Mouse (Mus musculus) regulatory T cell (primary cell): Measurements from ENCODE around the gene Zfp182.

Source experiments
- in situ Hi-C: fragments of 300-600 bp; cut with MboI, MseI; formaldehyde crosslinking; loops from one replicate; pipeline ENCODE4 v1.15.1; 2025; ENCODE audit warnings: high pct_unique_total_duplicates

Gene Zfp182

GRCm38 (mm10) chrX:21061866-21062543 lies at the start of gene Zfp182:
Zfp182 (minus strand) TSS chrX:21062316.
- in situ Hi-C loops: no loop called here

DNA sequence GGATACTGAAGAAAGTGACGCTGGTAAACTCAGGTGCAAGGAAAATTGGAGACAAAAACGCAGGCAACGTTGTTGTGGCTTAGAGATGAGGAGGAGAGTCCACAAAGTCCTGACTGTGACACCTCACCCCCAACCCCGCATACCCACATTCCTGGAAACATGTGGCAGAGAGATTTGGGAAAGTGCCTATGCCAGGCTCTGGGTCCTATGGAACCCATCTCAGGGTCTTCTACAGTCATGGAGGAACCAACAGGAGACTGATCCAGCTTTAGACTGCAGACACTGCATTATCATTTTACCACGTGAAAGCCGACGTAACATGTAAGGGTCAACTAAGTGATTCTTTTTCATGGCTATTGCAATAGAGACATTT lies 27.7 kb upstream of the Zfp182 start:
- in situ Hi-C loops: no loop called here

DNA sequence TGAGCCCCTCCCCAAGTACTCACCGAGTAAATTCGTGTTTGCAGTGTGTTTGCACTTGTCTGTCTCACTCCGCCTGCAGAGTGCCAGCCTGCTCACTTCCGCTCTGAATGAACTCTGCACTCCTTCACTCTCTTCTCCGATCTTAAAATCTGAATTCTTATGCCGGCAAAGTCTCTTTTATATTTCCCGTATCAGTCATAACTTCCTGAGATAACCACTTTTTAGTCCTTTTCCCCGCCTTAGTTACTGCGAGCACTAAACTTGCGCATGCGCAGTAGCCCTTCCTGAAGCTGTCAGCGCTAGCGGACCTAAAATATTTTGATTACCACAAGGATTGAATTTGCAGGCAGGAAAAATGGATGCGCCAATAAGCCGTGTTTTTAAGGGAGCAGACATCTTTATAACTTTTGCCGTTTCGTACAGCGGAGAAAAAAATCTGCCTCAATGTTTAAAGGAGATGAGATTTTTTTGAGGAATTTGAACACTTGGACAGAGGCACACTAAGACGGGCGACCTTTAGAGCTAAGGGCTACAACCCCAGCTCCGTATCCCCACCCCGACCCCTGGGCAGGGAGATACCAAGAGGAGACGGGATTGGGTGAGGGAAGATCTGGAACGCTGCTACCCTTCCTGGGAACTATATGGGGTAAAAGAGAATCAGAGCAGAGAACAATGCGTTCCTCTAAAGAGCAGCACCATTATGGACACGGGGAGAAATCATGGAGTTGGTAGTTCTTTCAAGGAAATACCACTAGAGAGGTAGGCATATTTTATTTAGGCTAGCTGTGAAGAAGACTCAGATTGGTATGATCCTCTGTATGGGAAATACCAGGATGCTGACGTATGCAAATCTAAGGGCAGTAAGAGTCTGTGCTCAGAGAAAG lies 27.1 kb upstream of the Zfp182 start, which contains the start of gene Zfp300:
Gene Zfp300 (minus strand): TSS at position 545 of the 884 bp plus-strand sequence.
- in situ Hi-C loops: no loop called here

- in situ Hi-C loops: no loop called here
These were observed 26.5 kb upstream of the Zfp182 start for GRCm38 (mm10) chrX:21088645-21088982.

- in situ Hi-C loops: no loop called here
These were observed 6.0 kb upstream of the Zfp182 start, which contains the start of gene Spaca5 for GRCm38 (mm10) chrX:21068106-21068505. Spaca5 (plus strand) TSS chrX:21068406.

DNA sequence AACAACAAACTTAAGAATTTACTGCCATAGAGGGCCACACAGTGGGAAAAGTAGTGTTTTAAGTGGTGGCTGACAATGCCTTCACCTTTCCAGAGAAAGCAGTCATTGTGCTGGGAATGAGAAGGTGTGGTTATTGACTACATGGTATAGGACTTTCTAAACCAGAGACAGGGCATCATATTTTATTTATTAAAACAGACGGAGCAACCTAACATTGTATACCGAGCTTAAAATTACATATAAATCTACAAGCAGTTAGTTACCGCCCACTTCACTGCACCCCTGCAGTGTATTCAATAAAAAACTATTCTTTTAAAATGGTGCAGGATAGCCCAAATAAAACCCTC lies 401 bp upstream of the Zfp182 start:
- in situ Hi-C loops: no loop called here

- in situ Hi-C loops: no loop called here
These were observed 656 bp downstream of the Zfp182 start for GRCm38 (mm10) chrX:21061460-21061859.

DNA sequence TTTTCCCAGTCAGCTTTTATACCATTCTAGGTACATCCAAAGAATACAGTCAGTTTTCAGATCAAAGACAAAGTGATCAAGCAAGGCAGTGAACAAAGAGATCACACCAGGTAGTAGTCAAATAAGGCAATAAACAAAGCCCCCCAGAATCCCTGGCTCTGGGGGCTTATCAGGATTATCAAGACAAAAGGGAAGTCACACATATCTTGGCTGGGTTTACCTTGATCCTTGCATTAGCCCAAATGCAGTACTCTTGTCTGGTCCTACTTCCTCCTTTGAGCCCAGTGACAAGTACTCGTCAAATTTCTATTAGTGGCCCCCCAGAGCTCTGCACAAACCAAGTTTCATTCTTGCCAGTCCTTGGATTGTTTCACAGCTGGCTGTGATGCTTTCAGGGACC lies 81.2 kb downstream of the Zfp182 start:
- in situ Hi-C loops: no loop called here
